Mouse (Mus musculus): ENCODE measurements at regions not wholly inside any gene's neighbourhood (a gene's known extent, or its start where the extent isn't known, plus 50 kb on each side); places are given as distances from the start of the nearest gene placed in this dataset.
A peak's percentile ranks its signal among the peaks of the same experiment; 100 is the strongest.

DNA sequence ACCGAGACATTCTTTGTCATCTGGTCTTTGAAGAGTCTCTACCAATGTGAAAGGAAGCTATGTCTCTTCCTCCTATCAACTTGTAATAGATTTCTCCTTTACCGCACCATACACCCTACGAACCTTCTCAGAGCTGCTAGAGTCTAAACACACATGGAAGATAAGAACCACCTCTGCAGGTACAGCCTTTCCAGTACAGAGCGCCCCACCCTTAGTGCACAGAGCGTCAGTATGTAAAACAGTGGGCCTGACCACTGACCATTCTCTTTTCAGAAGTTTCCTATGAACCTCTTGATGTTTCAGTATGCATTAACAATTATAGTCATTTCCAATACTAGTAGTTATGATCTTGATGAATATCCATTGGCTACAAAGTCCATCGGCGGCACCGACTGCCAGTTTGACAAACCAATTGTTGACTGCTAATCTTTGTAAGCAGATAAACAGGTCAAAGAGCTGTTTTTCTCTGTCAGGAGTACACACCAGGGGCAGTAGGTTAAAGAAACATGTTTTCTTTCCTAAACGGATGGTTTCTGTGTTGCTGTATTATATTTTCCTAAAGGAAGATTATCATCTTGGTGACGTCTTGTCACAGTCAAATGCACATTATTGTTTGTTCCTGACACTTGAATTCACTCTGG is 50.1 kb upstream of the Crot start:
- H3K4me2 ChIP-seq (ENCODE audit: insufficient read depth, low read depth, poor library complexity, severe bottlenecking), result 0 out of 2 replicates have a peak overlapping the region, but pooled peaks have one; percentile 55
- no peak for TF ChIP-seq NRF1 (IDR thresholded peaks at IDR 0.05; ENCODE audit: low read depth, low read length)
- TF ChIP-seq RCOR1 (conservative IDR thresholded peaks at IDR 0.05; ENCODE audit: low read depth, low read length), result no peak
- no peak for TF ChIP-seq ZKSCAN1 (IDR thresholded peaks at IDR 0.05; ENCODE audit: borderline replicate concordance, low read depth, low read length)
- TF ChIP-seq HCFC1 (IDR thresholded peaks at IDR 0.05; ENCODE audit: low read depth, low read length), result no peak
- TF ChIP-seq MXI1 (IDR thresholded peaks at IDR 0.05; ENCODE audit: low read depth, low read length), result no peak
- no peak for TF ChIP-seq ELF1 (IDR thresholded peaks at IDR 0.05; ENCODE audit: low read depth, low read length)
- no peak for TF ChIP-seq MYC (IDR thresholded peaks at IDR 0.05; ENCODE audit: low read depth, low read length)
- no peak for TF ChIP-seq ZMIZ1 (IDR thresholded peaks at IDR 0.05; ENCODE audit: low read depth, low read length)
- TF ChIP-seq EP300 (IDR thresholded peaks at IDR 0.05; ENCODE audit: low read length), result no peak
- TF ChIP-seq POLR2AphosphoS2 (IDR thresholded peaks at IDR 0.05; ENCODE audit: low read depth, low read length), result no peak
- TF ChIP-seq PAX5 (IDR thresholded peaks at IDR 0.05; ENCODE audit: low read length), result no peak
- no peak for TF ChIP-seq MEF2A (IDR thresholded peaks at IDR 0.05; ENCODE audit: borderline replicate concordance, low read depth, low read length)
- H3K36me3 ChIP-seq (replicated peaks in 1 of 2; ENCODE audit: control insufficient read depth in 1 of 2, insufficient read depth in 1 of 2, low read length in 1 of 2), result no peaks in the 10 kb centered on the region
- DNase-seq (ENCODE audit: extremely low read depth), result no peak
- no peaks in the 10 kb centered on the region for H3K9me3 ChIP-seq (replicated peaks; ENCODE audit: low read length)
- dilution Hi-C loops (cut with MboI; ENCODE audit: extremely low pct_ligation_motif_present, extremely low pct_unique_long_range_greater_than_20kb, low sequenced_read_pairs), result no loop called here
- peaks cover 11 to 34% of the 10 kb centered on the region in 2 experiments for H3K4me1 ChIP-seq (ENCODE audit: control insufficient read depth in 1 of 2, insufficient read depth in 2 of 2)
- in situ Hi-C loops (cut with MboI; ENCODE audit: low pct_ligation_motif_present, low pct_unique_long_range_greater_than_20kb, low sequenced_read_pairs), result loop anchor here (10.0 kb wide), 1 partner anchor 102 kb away; no protein-coding TSS in a partner anchor
- no peak overlapping the region for H3K9ac ChIP-seq (ENCODE audit: insufficient read depth, low read depth)
- H3K27ac ChIP-seq (ENCODE audit: insufficient read depth, low read depth), result no peak overlapping the region
- H3K79me2 ChIP-seq (replicated peaks; ENCODE audit: control insufficient read depth, extremely low read depth, insufficient read depth, poor library complexity, severe bottlenecking), result no peaks in the 10 kb centered on the region
- no peak overlapping the region for H3K4me3 ChIP-seq (replicated peaks in 1 of 3; ENCODE audit: low read depth in 2 of 3, low read length in 2 of 3, poor library complexity in 1 of 3)
- no peaks in the 10 kb centered on the region for H3K27me3 ChIP-seq (replicated peaks)

Data from CH12.LX (cell line).